Mouse (Mus musculus): ENCODE data around the gene Desi2. TPM values are rescaled to one million over a fixed set of nuclear protein-coding genes. Genes with fewer than 3 reads are reported as not detected.

Desi2 gene
- polyA plus RNA-seq (2017; shearing (Covaris generic)): 36.8 TPM

DNA sequence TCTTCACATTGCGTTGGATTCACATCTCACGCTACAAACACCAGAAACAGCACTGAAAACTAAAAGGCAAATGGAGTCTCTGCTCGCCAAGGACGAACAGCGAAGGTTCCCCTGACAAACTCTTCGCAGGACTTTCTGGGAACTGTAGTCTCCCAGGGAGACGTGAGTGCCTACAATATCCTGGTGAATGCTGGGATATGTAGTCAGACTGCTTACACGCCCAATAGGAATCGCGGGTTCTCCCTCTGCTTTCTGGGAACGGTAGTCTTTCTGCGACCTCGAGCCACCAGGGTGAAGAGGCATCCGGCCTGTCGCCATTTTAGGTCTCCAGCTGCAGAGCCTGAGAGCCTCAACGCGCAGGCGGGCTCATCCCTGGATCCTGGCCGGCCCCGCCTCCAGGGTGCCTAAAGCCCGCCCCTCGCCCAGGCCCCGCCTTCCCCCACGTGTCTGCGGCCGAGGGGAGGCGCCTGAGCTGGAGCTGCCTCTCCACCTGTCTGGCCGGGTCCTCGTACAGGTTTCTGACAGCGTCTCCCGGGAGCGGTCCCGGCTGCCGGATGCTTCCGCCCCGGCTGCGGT lies at the start of gene Desi2:
Gene Desi2, plus strand, starts transcription at position 202 of the 576 bp plus-strand sequence.

Other genes starting within 250 kb of the Desi2 start
- gene Catspere2, start 204.0 kb upstream of the Desi2 start, polyA plus RNA-seq (2017; shearing (Covaris generic)): 0.12 TPM
- 114 TPM for gene Cox20, start 131.7 kb downstream of the Desi2 start, polyA plus RNA-seq (2017; shearing (Covaris generic))
- gene Hnrnpu, start 150.4 kb downstream of the Desi2 start, polyA plus RNA-seq (2017; shearing (Covaris generic)): 843 TPM
- gene Efcab2, start 218.7 kb downstream of the Desi2 start, polyA plus RNA-seq (2017; shearing (Covaris generic)): 4.5 TPM

Data from effector memory CD4-positive, alpha-beta T cell, adult 7 months (primary cell).